Mouse (Mus musculus) MEL (cell line): ENCODE results near the gene Stx4a. TPM values are rescaled to one million over a fixed set of nuclear protein-coding genes. Genes with fewer than 3 reads are reported as not detected.

ENCODE experiments used
- DNase-seq: peaks from one replicate; pipeline ENCODE4 v3.0.0; 2011; ENCODE audit warnings: low read depth, low spot score
- H3K27ac ChIP-seq: 2 replicates; pipeline ENCODE4 v1.5.1; 2012; ENCODE audit warnings: low read depth, mild to moderate bottlenecking, control low read depth, low read length, moderate library complexity; ENCODE audit not compliant: control insufficient read depth
- H3K27me3 ChIP-seq, 2 experiments: fragments of 150-350 bp in 1 of 2; sonication (generic) in 1 of 2; 2 replicates each; pipeline ENCODE4 v1.6.1; 2012; ENCODE audit warnings: low read length in 2 of 2, mild to moderate bottlenecking in 2 of 2, improper control_type of control experiment in 1 of 2, moderate library complexity in 1 of 2; ENCODE audit not compliant: insufficient read depth in 2 of 2, control insufficient read depth in 1 of 2
- H3K36me3 ChIP-seq, 2 experiments: 2 replicates each; pipeline ENCODE4 v1.6.1; 2012 to 2014; ENCODE audit warnings: low read length in 2 of 2, improper control_type of control experiment in 1 of 2, inconsistent platforms in 1 of 2, mild to moderate bottlenecking in 1 of 2; ENCODE audit not compliant: insufficient read depth in 2 of 2, control insufficient read depth in 1 of 2
- H3K4me1 ChIP-seq, 2 experiments: fragments of 150-350 bp in 1 of 2; sonication (generic) in 1 of 2; 2 replicates each; pipeline ENCODE4 v1.6.1; 2012; ENCODE audit warnings: low read length in 2 of 2, improper control_type of control experiment in 1 of 2, mild to moderate bottlenecking in 1 of 2; ENCODE audit not compliant: insufficient read depth in 2 of 2, control insufficient read depth in 1 of 2
- H3K4me3 ChIP-seq, 2 experiments: fragments of 150-350 bp in 1 of 2; sonication (generic) in 1 of 2; 2 replicates each; pipeline ENCODE4 v1.5.1; 2012; ENCODE audit warnings: low read depth in 2 of 2, low read length in 2 of 2, mild to moderate bottlenecking in 2 of 2, moderate library complexity in 2 of 2, control low read depth in 1 of 2, improper control_type of control experiment in 1 of 2; ENCODE audit not compliant: control insufficient read depth in 1 of 2, insufficient read depth in 1 of 2
- H3K79me2 ChIP-seq: 2 replicates; pipeline ENCODE4 v1.6.1; 2012; ENCODE audit warnings: mild to moderate bottlenecking, low read length, moderate library complexity; ENCODE audit not compliant: control insufficient read depth, poor library complexity, insufficient read depth
- H3K9ac ChIP-seq: 2 replicates; pipeline ENCODE4 v1.6.1; 2012; ENCODE audit warnings: low read depth, mild to moderate bottlenecking, control low read depth, low read length, moderate library complexity; ENCODE audit not compliant: control insufficient read depth, poor library complexity, severe bottlenecking
- H3K9me3 ChIP-seq: fragments of 150-350 bp; sonication (generic); replicated peaks from 2 replicates; pipeline ENCODE4 v1.6.1; 2012; ENCODE audit warnings: mild to moderate bottlenecking, low read length, improper control_type of control experiment, moderate library complexity; ENCODE audit not compliant: insufficient read depth
- CTCF ChIP-seq, 3 experiments: IDR thresholded peaks in 2 of 3; conservative IDR thresholded peaks in 1 of 3; 2 replicates each; pipeline ENCODE4 v1.5.1; 2011 to 2012; ENCODE audit warnings: low read length in 3 of 3, low read depth in 2 of 3, mild to moderate bottlenecking in 2 of 3, improper control_type of control experiment in 1 of 3, inconsistent platforms in 1 of 3, mixed read lengths in 1 of 3, moderate library complexity in 1 of 3; ENCODE audit not compliant: control insufficient read depth in 1 of 3, insufficient read depth in 1 of 3, poor library complexity in 1 of 3, severe bottlenecking in 1 of 3
- EP300 ChIP-seq, 2 experiments: IDR thresholded peaks; 2 replicates each; pipeline ENCODE4 v1.6.1; 2011; ENCODE audit warnings: improper control_type of control experiment in 2 of 2, low read length in 2 of 2, low read depth in 1 of 2, mild to moderate bottlenecking in 1 of 2
- HCFC1 ChIP-seq: IDR thresholded peaks from 2 replicates; pipeline ENCODE4 v1.6.1; 2012; ENCODE audit warnings: low read depth, mild to moderate bottlenecking, inconsistent platforms, low read length, improper control_type of control experiment, moderate library complexity
- KAT2A ChIP-seq: conservative IDR thresholded peaks from 2 replicates; pipeline ENCODE4 v1.6.1; 2012; ENCODE audit warnings: low read depth, low read length, improper control_type of control experiment, inconsistent platforms
- MAFK ChIP-seq: IDR thresholded peaks from 2 replicates; pipeline ENCODE4 v1.6.1; 2011; ENCODE audit warnings: low read depth, mild to moderate bottlenecking, low read length, improper control_type of control experiment, borderline replicate concordance
- MAX ChIP-seq: IDR thresholded peaks from 2 replicates; pipeline ENCODE4 v1.6.1; 2011; ENCODE audit warnings: low read length, improper control_type of control experiment
- MXI1 ChIP-seq: IDR thresholded peaks from 2 replicates; pipeline ENCODE4 v1.6.1; 2011; ENCODE audit warnings: mild to moderate bottlenecking, low read depth, low read length, improper control_type of control experiment
- MYC ChIP-seq: IDR thresholded peaks from 2 replicates; pipeline ENCODE4 v1.6.1; 2011; ENCODE audit warnings: low read depth, mild to moderate bottlenecking, low read length, improper control_type of control experiment, moderate library complexity
- NRF1 ChIP-seq: IDR thresholded peaks from 2 replicates; pipeline ENCODE4 v1.6.1; 2014; ENCODE audit warnings: low read depth, mild to moderate bottlenecking, inconsistent platforms, low read length, improper control_type of control experiment, moderate library complexity; ENCODE audit not compliant: poor library complexity, insufficient read depth, severe bottlenecking
- POLR2AphosphoS2 ChIP-seq: IDR thresholded peaks from 2 replicates; pipeline ENCODE4 v1.6.1; 2011; ENCODE audit warnings: low read length, improper control_type of control experiment
- POLR2AphosphoS5 ChIP-seq: IDR thresholded peaks from 2 replicates; pipeline ENCODE4 v1.6.1; 2012; ENCODE audit warnings: low read depth, borderline replicate concordance, mild to moderate bottlenecking, inconsistent platforms, low read length, moderate library complexity, mixed read lengths
- RAD21 ChIP-seq: IDR thresholded peaks from 2 replicates; pipeline ENCODE4 v1.6.1; 2011; ENCODE audit warnings: mild to moderate bottlenecking, low read depth, low read length, improper control_type of control experiment
- SMC3 ChIP-seq: IDR thresholded peaks from 2 replicates; pipeline ENCODE4 v1.6.1; 2011; ENCODE audit warnings: low read depth, low read length, improper control_type of control experiment
- TBP ChIP-seq: IDR thresholded peaks from 2 replicates; pipeline ENCODE4 v1.8.0; 2011; ENCODE audit warnings: low read depth, low read length, improper control_type of control experiment
- UBTF ChIP-seq: IDR thresholded peaks from 2 replicates; pipeline ENCODE4 v1.6.1; 2012; ENCODE audit warnings: low read depth, mild to moderate bottlenecking, inconsistent platforms, low read length, improper control_type of control experiment, moderate library complexity, borderline replicate concordance; ENCODE audit not compliant: insufficient read depth
- USF1 ChIP-seq: IDR thresholded peaks from 2 replicates; pipeline ENCODE4 v1.6.1; 2014; ENCODE audit warnings: low read depth, mild to moderate bottlenecking, inconsistent platforms, low read length, improper control_type of control experiment, moderate library complexity
- USF2 ChIP-seq, 2 experiments: IDR thresholded peaks; 2 replicates each; pipeline ENCODE4 v1.6.1; 2011 to 2012; ENCODE audit warnings: improper control_type of control experiment in 2 of 2, low read length in 2 of 2, borderline replicate concordance in 1 of 2, inconsistent platforms in 1 of 2, low read depth in 1 of 2, mild to moderate bottlenecking in 1 of 2; ENCODE audit not compliant: insufficient read depth in 1 of 2
- ZC3H11A ChIP-seq: IDR thresholded peaks from 2 replicates; pipeline ENCODE4 v1.6.1; 2012; ENCODE audit warnings: low read depth, mild to moderate bottlenecking, inconsistent platforms, low read length, improper control_type of control experiment
- polyA plus RNA-seq, 2 experiments: library from polyadenylated mRNA; stranded (reverse) in 1 of 2; unstranded in 1 of 2; fragments of >175 nt in 1 of 2; fragments of >200 nt in 1 of 2; gene quantifications; 2 replicates each; pipeline versions ENCODE4 v1.2.1 to v1.2.4; 2012; ENCODE audit warnings: low replicate concordance in 2 of 2, low read depth in 1 of 2; ENCODE audit not compliant: insufficient read length in 2 of 2, insufficient read depth in 1 of 2, missing spikeins in 1 of 2
- total RNA-seq: library from RNA; depleted of rRNA; stranded (reverse); fragments of 300-350 nt; gene quantifications from 2 replicates; pipeline ENCODE4 v1.2.3, GENCODE M21; 2012

Stx4a gene
- total and polyA plus RNA-seq, 3 experiments: 47.8 to 121 TPM; not detected in 1

DNA sequence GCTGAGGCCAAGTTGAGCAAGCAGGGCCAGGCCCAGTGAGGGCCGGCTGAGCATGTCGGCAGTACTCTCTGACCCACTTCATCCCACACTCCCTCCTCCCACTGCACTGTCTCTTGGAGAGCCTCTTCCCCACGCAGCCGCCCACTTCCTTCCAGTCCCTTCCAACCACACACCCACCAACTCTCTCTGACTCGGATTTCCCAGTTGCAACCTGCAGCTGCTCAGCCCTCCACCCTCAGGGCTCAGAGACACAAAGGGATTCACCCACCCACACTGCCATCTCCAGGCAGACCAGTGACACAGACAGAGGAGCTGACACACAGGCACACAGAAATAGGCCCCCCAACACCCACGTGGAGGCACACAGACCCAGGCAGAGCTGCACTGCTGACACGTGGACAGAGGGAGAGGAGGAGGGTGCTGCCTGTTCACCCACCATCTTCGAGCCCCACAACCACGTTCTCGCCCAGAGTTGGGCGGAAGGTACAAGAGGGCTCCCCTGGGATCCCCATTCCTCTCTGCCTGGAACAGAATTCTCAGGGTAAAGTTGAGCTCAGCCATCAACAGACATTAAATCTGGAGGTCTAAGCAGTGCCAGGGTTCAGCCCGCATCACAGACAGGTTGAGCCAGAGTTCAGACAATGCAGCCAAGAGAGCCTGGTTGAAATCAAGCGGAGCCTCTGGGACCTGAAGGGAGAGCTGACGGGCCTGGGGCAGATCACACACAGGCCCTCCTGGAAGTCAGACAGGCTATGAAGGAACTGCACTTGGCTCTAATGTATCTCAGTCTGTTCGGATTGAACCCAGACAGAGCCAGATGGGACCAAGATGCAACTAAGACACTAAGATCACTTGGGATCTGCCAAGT is 7.9 kb upstream of the Stx4a start:
- no peaks in the 10 kb centered on the region for H3K4me1 ChIP-seq
- no peak overlapping the region for H3K4me3 ChIP-seq
- H3K27me3 ChIP-seq: no peaks in the 10 kb centered on the region
- TF ChIP-seq ZC3H11A: 0 out of 2 replicates have a peak, but pooled peaks have one; percentile 2
- peak; percentile 33 for TF ChIP-seq RAD21
- no peak for TF ChIP-seq UBTF
- 0 out of 2 replicates have a peak, but pooled peaks have one; percentile 24 for TF ChIP-seq MAX
- 0 out of 2 replicates have a peak, but pooled peaks have one; percentile 23 for TF ChIP-seq MXI1
- TF ChIP-seq SMC3: peak; percentile 48
- TF ChIP-seq CTCF (IDR thresholded peaks at IDR 0.05 in 2 of 3, conservative IDR thresholded peaks at IDR 0.05 in 1 of 3; ENCODE audit: control insufficient read depth in 1 of 3, insufficient read depth in 1 of 3, low read depth in 2 of 3, low read length in 3 of 3, poor library complexity in 1 of 3, severe bottlenecking in 1 of 3): peak in 2 of 3 experiments; percentile 27 to 45; a peak in 3 of 6 replicates
- TF ChIP-seq MYC: 0 out of 2 replicates have a peak, but pooled peaks have one; percentile 32
- no peak for TF ChIP-seq HCFC1
- TF ChIP-seq USF1: no peak
- TF ChIP-seq, all 39 proteins: peak for 7
- H3K36me3 ChIP-seq: no peaks in the 10 kb centered on the region
- H3K9ac ChIP-seq: no peak overlapping the region
- no peaks in the 10 kb centered on the region for H3K9me3 ChIP-seq
- no peak overlapping the region for H3K27ac ChIP-seq
- peak; percentile 28 for DNase-seq
- H3K79me2 ChIP-seq: no peaks in the 10 kb centered on the region

- H3K9me3 ChIP-seq: no peaks in the 10 kb centered on the region
- no peak for DNase-seq
- H3K79me2 ChIP-seq: no peaks in the 10 kb centered on the region
- TF ChIP-seq SMC3 (no peak), POLR2AphosphoS2 (no peak), POLR2AphosphoS5 (no peak), NRF1 (no peak), TBP (no peak), KAT2A (no peak), USF2 (IDR thresholded peaks at IDR 0.05; ENCODE audit: borderline replicate concordance in 1 of 2, insufficient read depth in 1 of 2, low read depth in 1 of 2, low read length in 2 of 2) (no peak), MAFK (no peak), EP300 (IDR thresholded peaks at IDR 0.05; ENCODE audit: low read depth in 1 of 2, low read length in 2 of 2) (no peak)
- no peaks in the 10 kb centered on the region for H3K4me1 ChIP-seq
- no peak overlapping the region for H3K4me3 ChIP-seq
- no peaks in the 10 kb centered on the region for H3K27me3 ChIP-seq
- H3K27ac ChIP-seq: no peak overlapping the region
- H3K36me3 ChIP-seq: no peaks in the 10 kb centered on the region
- H3K9ac ChIP-seq: no peak overlapping the region
Measured at GRCm38 (mm10) chr7:127817053-127817452, 7.0 kb upstream of the Stx4a start.
